ENCODE assay signal across 34 mouse cellular contexts in genomic region chr3:117116210-117116609, GRCm38 (mm10).
"Had no signal": no experiment of that assay in that cellular context is flagged by ENCODE, and none has a peak within 500 bp of the region (broad histone marks: within the 10 kb centered on the region; RNA-seq: fewer than 3 reads in every experiment).

No protein-coding gene starts in this region.

- H3K27me3 ChIP-seq: heart, embryonic 12.5 days; heart, embryonic 13.5 days; heart, embryonic 15.5 days; hindbrain, embryonic 12.5 days; hindbrain, embryonic 13.5 days; hindbrain, embryonic 15.5 days; intestine, embryonic 15.5 days; kidney, embryonic 15.5 days had no signal

- H3K4me3 ChIP-seq: heart, embryonic 10.5 days; heart, embryonic 12.5 days; heart, embryonic 13.5 days; heart, embryonic 15.5 days; hindbrain, embryonic 10.5 days; hindbrain, embryonic 12.5 days; hindbrain, embryonic 13.5 days; hindbrain, embryonic 15.5 days; intestine, embryonic 15.5 days; kidney, embryonic 15.5 days; layer of hippocampus, adult 2 months had no signal

- H3K4me1 ChIP-seq: heart, embryonic 10.5 days; heart, embryonic 12.5 days; heart, embryonic 13.5 days; heart, embryonic 15.5 days; hindbrain, embryonic 12.5 days; hindbrain, embryonic 13.5 days; intestine, embryonic 15.5 days; kidney, embryonic 15.5 days had no signal

- ATAC-seq: hindbrain, embryonic 16.5 days; hindbrain, postnatal 0 days; inflammation-experienced regulatory T-cells, adult 6 months; intestine, embryonic 15.5 days; intestine, embryonic 16.5 days; intestine, postnatal 0 days had no signal

- H3K27ac ChIP-seq: heart, embryonic 10.5 days; heart, embryonic 13.5 days; heart, embryonic 15.5 days; hindbrain, embryonic 10.5 days; hindbrain, embryonic 12.5 days; hindbrain, embryonic 13.5 days; hindbrain, embryonic 14.5 days; hindbrain, embryonic 15.5 days; hindbrain, postnatal 0 days; intestine, embryonic 15.5 days; kidney, embryonic 15.5 days; kidney, postnatal 0 days; layer of hippocampus, adult 2 months had no signal

- DNase-seq: heart, postnatal 10 days; heart, postnatal 14 days; heart, postnatal 36 days; heart, postnatal 4 days; kidney, adult 11 months; kidney, adult 18-20 months; kidney, adult 2 months; kidney, adult 8-10 months; kidney, adult 9 months; kidney, postnatal 10 days; kidney, postnatal 14 days; kidney, postnatal 25 days; kidney, postnatal 36 days; kidney, postnatal 4 days; layer of hippocampus, adult 9-11 months; layer of hippocampus, postnatal 36 days had no signal

- H3K36me3 ChIP-seq: heart, embryonic 10.5 days; heart, embryonic 12.5 days; heart, embryonic 13.5 days; heart, embryonic 15.5 days; hindbrain, embryonic 10.5 days; hindbrain, embryonic 12.5 days; hindbrain, embryonic 13.5 days; hindbrain, embryonic 15.5 days; intestine, embryonic 15.5 days; kidney, embryonic 15.5 days had no signal
